Mouse (Mus musculus) frontal cortex, postnatal 14 days (tissue): ENCODE measurements around the gene Leng1.
A peak's percentile ranks its signal among the peaks of the same experiment; 100 is the strongest.
"Not testable (repeated sequence)": the region's sequence is repeated elsewhere in the genome, so short reads cannot be mapped to it uniquely, and the experiment has no call there.

ENCODE experiments used
- DNase-seq, 2 experiments: peaks; one replicate each; pipeline ENCODE4 v3.0.0; 2022; ENCODE audit warnings: low spot score in 2 of 2

The Leng1 gene

GRCm38 (mm10) chr7:3665215-3666114 lies at the start of gene Leng1:
Leng1 (minus strand) TSS chr7:3665840.
- DNase-seq, result peak; percentile 95 to 96

- DNase-seq, result peak in 1 of 2 experiments; percentile 4
Observed at GRCm38 (mm10) chr7:3715249-3715648, 49.6 kb upstream of the Leng1 start.

- DNase-seq, result no peak
Observed at GRCm38 (mm10) chr7:3712264-3712942, 46.8 kb upstream of the Leng1 start.

- no peak for DNase-seq
Observed at GRCm38 (mm10) chr7:3709000-3709399, 43.4 kb upstream of the Leng1 start.

- DNase-seq, result not testable (repeated sequence)
Observed at GRCm38 (mm10) chr7:3708447-3708980, 42.9 kb upstream of the Leng1 start.

- no peak for DNase-seq
Observed at GRCm38 (mm10) chr7:3707568-3708413, 42.2 kb upstream of the Leng1 start.

GRCm38 (mm10) chr7:3707027-3707426 lies 41.4 kb upstream of the Leng1 start:
- no peak for DNase-seq

GRCm38 (mm10) chr7:3706343-3706934 lies 40.8 kb upstream of the Leng1 start:
- no peak for DNase-seq

GRCm38 (mm10) chr7:3705911-3706310 lies 40.3 kb upstream of the Leng1 start:
- DNase-seq, result no peak

GRCm38 (mm10) chr7:3705461-3705860 lies 39.8 kb upstream of the Leng1 start:
- not testable (repeated sequence) for DNase-seq

GRCm38 (mm10) chr7:3704475-3704874 lies 38.8 kb upstream of the Leng1 start:
- DNase-seq, result no peak

- DNase-seq, result peak; percentile 96 to 97
Observed at GRCm38 (mm10) chr7:3703879-3704441, 38.3 kb upstream of the Leng1 start, which contains the start of gene Rps9. Rps9 (plus strand) TSS chr7:3703993.

- no peak for DNase-seq
Observed at GRCm38 (mm10) chr7:3703148-3703878, 37.7 kb upstream of the Leng1 start.

GRCm38 (mm10) chr7:3698471-3698870 lies 32.8 kb upstream of the Leng1 start:
- DNase-seq, result no peak

- not testable (repeated sequence) for DNase-seq
Observed at GRCm38 (mm10) chr7:3694949-3695305, 29.3 kb upstream of the Leng1 start.

GRCm38 (mm10) chr7:3694076-3694948 lies 28.7 kb upstream of the Leng1 start:
- peak in 1 of 2 experiments; percentile 35 for DNase-seq

GRCm38 (mm10) chr7:3693809-3694075 lies 28.1 kb upstream of the Leng1 start:
- DNase-seq, result no peak

GRCm38 (mm10) chr7:3692987-3693808 lies 27.6 kb upstream of the Leng1 start, which contains the start of gene Mboat7:
Mboat7 (minus strand) TSS chr7:3693523.
- peak; percentile 97 to 99 for DNase-seq
